Mouse (Mus musculus): ENCODE measurements around the gene Ccl17.

- TF ChIP-seq EP300 (IDR thresholded peaks at IDR 0.05; ENCODE audit: low read depth) (no peak), CTCF (IDR thresholded peaks at IDR 0.05; ENCODE audit: low read depth) (no peak)
Measured at GRCm38 (mm10) chr8:94826210-94826609, 16.0 kb downstream of the Ccl17 start.
